Mouse (Mus musculus) urinary bladder, adult 18-20 months (tissue): ENCODE data around the gene Zbtb9.
A peak's percentile ranks its signal among the peaks of the same experiment; 100 is the strongest.
"Not testable (repeated sequence)": the region's sequence is repeated elsewhere in the genome, so short reads cannot be mapped to it uniquely, and the experiment has no call there.

Experiments used
- DNase-seq, 2 experiments: peaks; one replicate each; pipeline ENCODE4 v3.0.0; 2022; ENCODE audit warnings: low spot score in 2 of 2, mixed read lengths in 2 of 2

The Zbtb9 gene

DNA sequence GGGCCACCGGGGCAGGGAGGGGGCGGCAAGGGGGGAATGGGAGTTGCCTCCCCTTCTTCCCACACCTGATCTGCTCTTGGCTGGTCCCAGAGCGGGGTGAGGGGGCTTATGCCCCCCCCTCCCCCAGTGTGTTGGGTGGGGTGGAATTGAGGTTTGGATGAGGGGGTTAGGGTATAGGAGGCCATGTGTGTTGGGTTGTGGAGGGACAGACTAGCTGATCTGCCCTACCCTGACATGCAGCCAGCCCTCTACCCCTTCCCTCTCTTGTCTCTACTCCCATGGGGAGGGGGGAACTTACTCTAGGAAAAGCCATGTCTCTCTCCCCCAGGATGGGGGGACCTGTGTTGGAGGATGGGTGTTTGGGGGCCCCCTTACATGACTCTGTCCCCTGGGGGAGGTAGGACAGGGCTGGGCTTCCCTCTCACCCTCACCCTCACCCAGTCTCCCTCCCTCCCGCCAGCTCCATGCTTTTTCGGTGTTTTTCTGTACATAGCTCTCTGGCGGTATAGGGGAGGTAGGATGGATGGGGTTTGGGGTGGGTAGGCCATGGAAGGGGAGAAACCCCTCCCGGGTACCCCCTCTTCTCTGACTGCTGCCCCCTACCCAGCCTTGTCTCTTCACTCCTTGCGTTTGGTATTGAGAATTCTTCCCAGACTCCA, 1.6 kb upstream of the Zbtb9 start:
- DNase-seq: no peak

- no peak for DNase-seq
Measured at GRCm38 (mm10) chr17:26972107-26972506, 860 bp upstream of the Zbtb9 start.

- DNase-seq: no peak
Measured at GRCm38 (mm10) chr17:26974547-26974946, 1.6 kb downstream of the Zbtb9 start.

GRCm38 (mm10) chr17:26975415-26975814, 2.4 kb downstream of the Zbtb9 start:
- no peak for DNase-seq

DNA sequence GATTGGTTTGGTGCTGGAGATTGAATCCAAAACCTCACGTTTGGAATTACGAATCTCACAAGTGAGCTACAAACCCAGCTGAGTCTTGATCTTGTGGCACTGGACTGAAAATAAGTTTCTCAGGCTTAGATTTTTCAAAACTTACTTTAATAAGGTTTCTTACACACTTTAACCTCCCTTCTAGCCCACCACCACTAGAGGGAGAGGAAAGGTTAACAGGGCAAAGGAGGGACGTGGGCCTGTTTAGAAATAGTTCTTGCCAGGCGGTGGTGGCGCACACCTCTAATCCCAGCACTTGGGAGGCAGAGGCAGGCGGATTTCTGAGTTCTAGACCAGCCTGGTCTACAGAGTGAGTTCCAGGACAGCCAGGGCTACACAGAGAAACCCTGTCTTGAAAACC, 4.4 kb downstream of the Zbtb9 start:
- not testable (repeated sequence) for DNase-seq

GRCm38 (mm10) chr17:26979426-26979825, 6.5 kb downstream of the Zbtb9 start:
- DNase-seq: no peak

- no peak for DNase-seq
Measured at GRCm38 (mm10) chr17:26981050-26981449, 8.1 kb downstream of the Zbtb9 start.

- DNase-seq: no peak
Measured at GRCm38 (mm10) chr17:26983382-26983781, 10.4 kb downstream of the Zbtb9 start.

GRCm38 (mm10) chr17:26985503-26986179, 12.7 kb downstream of the Zbtb9 start:
- DNase-seq: no peak

GRCm38 (mm10) chr17:26990521-26990920, 17.6 kb downstream of the Zbtb9 start:
- DNase-seq: no peak

DNA sequence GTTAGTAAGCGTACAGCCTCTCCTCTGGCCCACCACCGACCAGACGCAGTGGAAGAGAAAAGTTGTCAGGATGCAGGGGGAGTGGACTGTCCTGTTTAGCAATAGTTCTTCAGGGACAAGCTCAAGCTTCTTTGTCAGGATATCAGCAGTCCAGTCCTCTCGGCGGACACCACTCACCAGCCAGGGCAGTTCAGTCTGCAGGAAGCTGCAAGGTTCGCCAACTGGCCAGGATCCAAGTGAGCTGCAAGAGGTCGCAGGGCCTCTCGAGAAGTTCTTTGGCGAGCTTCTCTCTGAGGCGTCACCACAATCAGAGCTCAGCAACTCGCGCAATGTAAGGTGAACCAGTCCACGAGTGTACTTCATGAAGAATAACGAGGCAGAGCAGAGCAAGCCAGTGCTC, 21.4 kb downstream of the Zbtb9 start:
- DNase-seq: no peak

- no peak for DNase-seq
Measured at GRCm38 (mm10) chr17:26995006-26995405, 22.0 kb downstream of the Zbtb9 start.

GRCm38 (mm10) chr17:26995562-26995961, 22.6 kb downstream of the Zbtb9 start:
- no peak for DNase-seq

- DNase-seq: no peak
Measured at GRCm38 (mm10) chr17:26997661-26998060, 24.7 kb downstream of the Zbtb9 start.

DNA sequence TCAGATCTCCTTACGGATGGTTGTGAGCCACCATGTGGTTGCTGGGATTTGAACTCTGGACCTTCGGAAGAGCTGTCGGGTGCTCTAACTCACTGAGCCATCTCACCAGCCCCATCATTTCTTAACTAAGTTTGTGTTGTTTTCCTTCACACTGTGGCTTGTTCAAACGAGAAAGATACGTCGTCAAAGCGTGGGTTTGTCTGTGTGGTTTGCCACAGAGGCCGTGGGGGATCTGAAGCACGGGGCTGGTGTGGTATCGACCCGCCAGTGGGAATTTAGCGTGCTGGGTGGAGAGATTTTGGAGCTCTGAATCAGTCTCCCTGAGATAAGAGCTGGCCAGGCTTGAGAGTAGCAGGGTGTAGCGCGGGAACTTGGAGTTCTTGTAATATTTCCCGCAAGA, 25.3 kb downstream of the Zbtb9 start:
- no peak for DNase-seq

GRCm38 (mm10) chr17:26999996-27000395, 27.0 kb downstream of the Zbtb9 start:
- DNase-seq: no peak

- no peak for DNase-seq
Measured at GRCm38 (mm10) chr17:27001151-27001550, 28.2 kb downstream of the Zbtb9 start.

DNA sequence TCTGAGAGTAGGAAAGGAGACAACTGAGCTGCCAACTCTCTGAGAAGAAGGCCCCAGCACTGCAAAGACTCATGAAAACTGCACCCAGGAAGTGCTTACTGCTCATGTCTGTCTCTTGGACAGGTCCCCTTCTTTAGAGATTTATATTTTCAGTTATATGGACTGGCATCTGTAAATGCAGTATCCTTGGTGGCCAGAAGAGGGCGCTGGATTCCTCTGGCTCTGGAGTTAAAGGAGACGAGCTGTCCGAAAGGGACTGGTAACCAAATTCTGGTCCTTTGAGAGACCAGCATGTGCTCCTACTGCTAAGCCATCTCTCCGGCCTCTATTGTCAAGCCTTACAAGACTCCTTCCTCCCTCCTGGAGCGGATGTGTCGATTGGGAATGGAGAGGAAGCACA, 28.9 kb downstream of the Zbtb9 start:
- DNase-seq: no peak

DNA sequence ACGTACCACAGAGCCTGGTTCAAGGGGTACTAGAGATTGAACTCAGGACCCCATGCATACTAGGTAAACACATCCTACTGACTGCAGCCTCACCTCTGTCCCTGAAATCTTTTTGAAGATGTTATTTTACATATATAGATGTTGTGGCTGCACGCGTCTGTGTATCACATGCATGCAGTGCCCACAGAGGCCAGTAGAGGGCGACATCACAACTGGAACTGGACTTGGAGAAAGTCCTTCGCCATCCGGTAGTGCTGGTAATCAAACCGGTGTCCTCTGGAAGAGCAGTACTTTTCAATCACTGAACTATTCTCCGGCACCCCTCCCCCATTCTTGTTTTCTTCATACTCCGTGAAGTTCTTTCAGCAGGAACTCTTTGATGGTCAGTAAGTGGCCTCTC, 31.5 kb downstream of the Zbtb9 start:
- DNase-seq: peak in 1 of 2 experiments; percentile 44

DNA sequence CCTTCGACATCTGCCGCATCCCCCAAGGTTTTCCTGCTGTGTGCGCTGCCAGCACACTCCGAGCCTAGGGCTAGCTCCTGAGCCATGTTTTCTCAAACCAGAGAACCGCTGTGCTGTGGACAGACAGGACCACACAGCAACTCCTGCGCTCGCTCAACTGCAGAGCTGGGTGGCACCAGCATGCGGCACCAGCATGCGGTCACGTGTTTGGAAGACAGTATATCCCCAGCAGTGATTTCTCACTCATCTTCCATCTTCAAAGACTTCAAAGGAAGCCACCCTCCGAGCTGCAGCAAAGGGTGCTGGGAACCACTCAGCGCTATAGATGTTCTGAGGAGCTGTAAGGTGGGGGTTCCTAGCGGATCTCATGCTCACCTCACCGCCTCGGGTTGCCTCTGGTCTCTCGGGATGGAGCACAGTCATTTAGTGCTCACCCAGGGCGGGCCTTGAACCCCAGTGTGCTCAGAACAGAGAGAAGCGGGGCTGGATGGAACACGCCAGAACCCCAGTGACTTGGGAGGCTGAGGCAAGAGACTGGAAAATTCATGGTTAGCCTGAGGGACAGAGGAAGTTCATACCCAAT, 32.0 kb downstream of the Zbtb9 start:
- no peak for DNase-seq

DNA sequence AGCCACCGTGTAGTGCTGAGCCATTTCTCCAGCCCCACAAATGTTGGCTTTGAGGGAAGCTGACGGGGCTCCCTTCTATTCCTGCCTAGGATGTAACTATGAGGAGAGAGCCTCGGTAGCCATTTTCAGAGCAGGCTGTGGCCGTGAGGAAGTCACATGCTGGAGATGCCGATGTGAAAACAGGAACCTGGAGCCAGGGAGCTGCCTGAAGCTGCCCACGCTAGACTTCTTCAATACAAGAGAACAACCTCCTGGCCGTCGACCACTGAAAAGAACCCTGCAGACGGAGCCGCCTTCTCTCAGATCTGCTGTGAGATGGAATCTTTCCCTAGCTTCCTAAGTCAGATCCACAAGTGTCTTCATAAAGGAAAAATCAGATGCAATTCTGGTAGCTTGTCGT, 32.7 kb downstream of the Zbtb9 start:
- no peak for DNase-seq

GRCm38 (mm10) chr17:27008277-27008676, 35.3 kb downstream of the Zbtb9 start:
- no peak for DNase-seq

GRCm38 (mm10) chr17:27011167-27011566, 38.2 kb downstream of the Zbtb9 start:
- DNase-seq: no peak
